Mouse (Mus musculus) thymus, postnatal 36 days (tissue): Measurements from ENCODE around the gene Hk1.

Source experiments
- DNase-seq, 2 experiments: peaks; one replicate each; pipeline ENCODE4 v3.0.0; 2022; ENCODE audit warnings: mixed read lengths in 2 of 2

Gene Hk1

DNA sequence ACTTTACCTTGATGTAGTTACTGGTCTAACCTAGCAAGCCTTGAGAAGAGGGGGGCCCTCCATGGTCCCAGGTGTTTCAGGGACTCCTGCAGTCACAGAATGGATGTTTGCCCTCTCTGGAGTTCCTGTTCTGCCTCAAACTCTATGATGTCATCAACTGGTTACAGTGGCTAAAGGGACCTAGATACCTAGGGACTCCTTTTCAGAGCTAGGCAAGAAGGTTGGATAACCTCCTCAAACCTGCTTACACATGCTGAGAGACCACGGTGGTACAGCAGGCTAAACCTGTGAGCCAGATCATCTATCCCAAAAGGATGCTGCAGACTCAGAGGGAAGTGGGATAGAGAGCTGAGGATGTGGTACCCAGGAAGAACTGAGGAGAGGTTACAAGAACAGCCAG is at the start of gene Hk1:
TSS of gene Hk1 (minus strand) at position 101 of the 400 bp plus-strand sequence.
- DNase-seq = no peak

- DNase-seq = no peak
Measured at GRCm38 (mm10) chr10:62425081-62425871, 45.6 kb upstream of the Hk1 start.

- no peak for DNase-seq
Measured at GRCm38 (mm10) chr10:62422255-62422654, 42.5 kb upstream of the Hk1 start, which contains the start of gene Hkdc1. Gene Hkdc1 (minus strand): TSS chr10:62422491.

- no peak for DNase-seq
Measured at GRCm38 (mm10) chr10:62421127-62421526, 41.4 kb upstream of the Hk1 start.

GRCm38 (mm10) chr10:62420399-62420798 is 40.7 kb upstream of the Hk1 start:
- DNase-seq = no peak

GRCm38 (mm10) chr10:62419422-62419821 is 39.7 kb upstream of the Hk1 start:
- no peak for DNase-seq

DNA sequence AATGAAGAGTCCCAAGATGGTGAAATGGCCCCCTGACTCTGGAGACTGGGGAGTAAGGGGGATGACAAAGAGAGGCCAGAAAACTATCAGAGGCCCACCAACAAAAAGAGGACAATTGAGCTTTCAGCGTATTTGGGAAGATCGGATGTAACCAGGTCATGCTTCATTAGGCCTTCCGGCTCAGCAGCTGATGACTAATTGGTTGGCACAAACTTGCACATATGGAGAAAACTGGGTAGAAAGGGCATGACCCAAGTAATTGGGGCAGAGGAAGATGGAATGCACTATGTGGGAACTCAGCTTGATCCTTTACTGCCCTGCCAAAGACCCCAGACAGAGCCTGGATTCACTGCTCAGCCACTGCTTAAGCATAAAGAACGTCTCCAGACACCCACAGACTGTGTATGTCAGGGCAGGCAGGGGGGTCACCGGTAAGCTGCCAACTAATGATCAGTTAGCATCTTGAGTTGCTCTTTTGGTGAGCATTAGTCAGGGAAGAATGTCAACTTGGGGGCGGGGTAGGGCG is 39.2 kb upstream of the Hk1 start:
- no peak for DNase-seq

DNA sequence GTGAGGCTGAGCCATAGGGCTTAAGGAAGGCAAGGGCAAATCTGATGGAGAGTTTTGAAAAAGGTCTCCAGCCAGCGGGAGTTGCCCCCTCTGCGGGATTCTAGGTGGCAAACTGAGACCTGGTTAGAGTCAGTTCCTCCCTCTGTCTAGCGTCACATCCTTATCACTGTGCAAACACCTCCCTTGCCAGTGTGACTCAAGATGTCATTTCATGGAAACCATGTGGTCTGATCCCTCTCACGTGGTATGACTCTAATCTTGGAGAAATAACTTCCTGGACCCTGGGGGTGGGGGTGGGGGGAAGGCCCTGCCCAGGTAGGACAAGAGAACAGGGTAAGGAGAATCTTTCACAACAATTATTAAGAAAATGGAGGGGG is 33.9 kb upstream of the Hk1 start:
- no peak for DNase-seq

- DNase-seq = no peak
Measured at GRCm38 (mm10) chr10:62412906-62413605, 33.3 kb upstream of the Hk1 start.

DNA sequence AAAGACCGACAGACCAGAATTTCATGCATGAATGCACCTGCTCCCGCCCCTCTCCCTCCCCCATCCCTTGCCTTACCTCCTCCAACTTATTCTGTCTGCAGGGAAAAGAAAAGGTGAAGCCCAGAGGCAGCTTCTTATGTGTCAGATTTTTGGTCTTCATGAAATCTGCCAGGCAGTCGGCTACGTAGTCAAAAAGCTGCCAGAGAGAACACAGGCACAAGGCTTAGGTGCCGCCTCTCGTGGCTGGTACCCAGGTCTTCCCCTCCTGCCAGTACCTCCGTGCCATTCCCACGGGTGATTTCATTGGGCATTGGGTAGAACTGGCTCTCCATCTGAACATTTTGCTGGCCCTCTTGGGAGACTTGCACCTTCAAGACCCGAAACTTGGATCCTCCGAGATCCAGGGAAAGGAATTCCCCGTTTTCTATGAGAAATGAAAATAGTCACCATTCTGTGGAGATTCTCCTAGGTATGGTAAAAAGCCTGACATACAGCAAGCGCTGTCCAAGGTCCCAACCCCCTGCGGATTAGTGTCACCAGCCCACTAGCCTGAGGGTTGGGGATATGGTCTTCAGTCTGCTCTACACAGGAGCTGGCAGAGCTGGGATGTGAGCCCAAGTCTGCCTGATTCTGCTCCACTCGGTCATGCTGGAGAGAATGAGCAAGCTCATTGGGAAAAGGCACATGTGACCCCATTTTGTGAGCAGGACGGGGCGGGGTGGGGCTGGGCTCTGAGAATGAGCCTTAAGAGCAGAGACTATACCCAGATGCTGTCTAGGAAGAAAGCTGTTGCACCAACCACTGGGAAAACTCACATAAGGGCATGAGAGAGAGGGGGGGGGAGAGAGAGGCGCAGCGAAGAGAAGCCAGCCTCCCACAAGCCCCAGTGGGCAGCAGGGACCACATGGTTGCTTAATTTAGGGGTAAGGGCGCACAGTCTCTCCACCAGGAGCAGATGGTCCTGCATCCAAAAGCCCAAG is 32.0 kb upstream of the Hk1 start:
- DNase-seq = no peak

DNA sequence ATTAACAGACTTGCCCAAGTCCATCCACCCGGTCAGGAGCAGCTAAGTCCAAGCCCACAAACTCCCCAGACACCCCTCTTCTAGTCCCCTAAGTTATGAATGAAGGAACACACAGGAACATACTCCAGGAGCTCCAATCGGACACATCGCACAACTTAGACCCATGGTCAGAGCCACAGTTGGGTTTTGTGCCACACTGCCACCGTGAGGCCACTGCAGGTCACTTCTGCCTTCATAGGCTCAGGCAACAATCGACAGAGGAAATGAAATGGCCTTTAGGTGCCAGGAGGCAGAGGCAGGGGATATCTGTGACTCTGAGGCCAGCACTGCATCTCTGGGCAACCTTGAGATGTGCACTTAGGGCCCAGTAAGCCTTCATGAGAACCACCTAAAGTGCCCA is 31.2 kb upstream of the Hk1 start:
- peak; percentile 58 to 60 for DNase-seq

- peak; percentile 56 to 76 for DNase-seq
Measured at GRCm38 (mm10) chr10:62404901-62405300, 25.2 kb upstream of the Hk1 start.

GRCm38 (mm10) chr10:62401641-62402111 is 22.0 kb upstream of the Hk1 start:
- no peak for DNase-seq

GRCm38 (mm10) chr10:62383011-62383410 is 3.3 kb upstream of the Hk1 start:
- DNase-seq = no peak

DNA sequence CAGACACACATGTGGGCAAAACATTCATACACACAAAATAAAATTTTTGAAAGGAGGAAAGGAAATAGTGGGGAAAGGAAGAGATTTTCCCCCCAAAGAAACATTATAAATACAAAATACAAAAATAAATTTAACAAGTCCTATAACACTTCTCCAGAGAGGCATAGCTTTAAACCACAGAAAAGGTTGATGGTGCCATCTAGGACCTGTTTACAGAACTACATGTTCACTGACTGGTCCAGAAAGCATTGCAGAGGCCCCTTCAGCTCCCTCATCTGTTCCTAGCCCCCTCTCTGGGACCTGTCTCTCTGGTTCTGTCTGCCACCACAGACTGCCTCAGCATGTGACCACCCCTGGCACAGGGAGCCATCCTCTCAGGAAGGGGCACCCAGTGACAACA is 1.2 kb upstream of the Hk1 start:
- no peak for DNase-seq

GRCm38 (mm10) chr10:62358827-62359226 is 20.9 kb downstream of the Hk1 start:
- DNase-seq = peak; percentile 23 to 25

- DNase-seq = no peak
Measured at GRCm38 (mm10) chr10:62356105-62356730, 23.5 kb downstream of the Hk1 start.

DNA sequence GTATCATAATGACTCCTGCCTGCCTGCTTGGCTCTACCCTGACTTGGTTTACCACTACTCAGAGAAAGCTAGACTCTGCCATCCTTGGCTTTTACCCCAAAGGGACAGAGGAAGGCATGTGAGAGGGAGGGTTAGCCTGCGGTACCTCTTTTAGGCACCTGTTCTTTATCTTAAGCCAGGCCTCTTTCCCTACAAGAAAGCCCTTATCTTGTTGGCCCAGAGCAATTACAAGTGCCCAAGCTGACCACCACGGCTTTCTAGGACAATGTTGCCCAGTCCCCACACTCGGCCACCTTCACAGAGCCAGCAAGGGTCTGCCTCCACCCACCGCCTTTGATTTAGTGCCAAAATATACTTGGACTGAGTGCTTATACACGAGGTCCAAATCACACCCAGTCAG is 34.6 kb downstream of the Hk1 start:
- no peak for DNase-seq

- DNase-seq = no peak
Measured at GRCm38 (mm10) chr10:62344004-62344752, 35.5 kb downstream of the Hk1 start.

DNA sequence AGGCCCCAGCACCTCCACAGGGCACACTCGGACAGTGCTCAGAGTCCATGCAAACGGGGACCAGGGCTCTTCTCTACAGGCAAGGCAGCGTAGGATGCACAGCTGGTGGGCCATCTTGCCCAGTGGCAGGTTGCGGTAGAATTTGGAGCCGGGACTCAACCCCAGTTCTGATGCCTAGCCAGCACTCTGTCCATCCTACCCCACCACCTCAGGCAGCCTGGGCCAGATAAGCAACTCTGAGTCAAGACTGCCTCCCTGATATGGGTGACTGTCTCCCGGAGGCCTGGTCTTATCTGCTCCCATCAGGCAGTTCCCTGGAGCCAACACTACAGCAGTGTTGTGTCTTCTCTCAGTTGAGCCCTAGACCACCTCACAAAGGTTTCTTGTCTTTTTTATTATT is 37.2 kb downstream of the Hk1 start:
- DNase-seq = no peak

DNA sequence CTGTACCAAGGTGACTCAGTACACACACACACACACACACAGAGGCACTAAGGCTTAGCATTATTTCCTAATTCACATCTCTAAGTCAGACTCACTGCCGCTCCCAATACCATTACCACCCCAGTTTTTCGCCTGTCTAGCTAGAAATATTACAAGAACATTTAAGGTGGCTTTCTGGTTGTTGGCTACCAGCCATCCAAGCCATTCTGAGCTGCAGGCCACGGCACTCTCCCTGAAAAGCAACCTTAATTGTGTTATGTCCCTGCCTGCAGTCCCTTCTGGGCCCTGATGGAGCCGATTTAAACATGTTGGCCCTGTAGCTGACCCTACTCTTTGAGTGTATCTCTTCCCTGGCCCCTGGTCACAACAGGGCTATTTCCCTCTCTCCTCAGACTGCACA is 37.8 kb downstream of the Hk1 start:
- no peak for DNase-seq
